Mouse (Mus musculus): Measurements from ENCODE around the gene H2afj.

DNA sequence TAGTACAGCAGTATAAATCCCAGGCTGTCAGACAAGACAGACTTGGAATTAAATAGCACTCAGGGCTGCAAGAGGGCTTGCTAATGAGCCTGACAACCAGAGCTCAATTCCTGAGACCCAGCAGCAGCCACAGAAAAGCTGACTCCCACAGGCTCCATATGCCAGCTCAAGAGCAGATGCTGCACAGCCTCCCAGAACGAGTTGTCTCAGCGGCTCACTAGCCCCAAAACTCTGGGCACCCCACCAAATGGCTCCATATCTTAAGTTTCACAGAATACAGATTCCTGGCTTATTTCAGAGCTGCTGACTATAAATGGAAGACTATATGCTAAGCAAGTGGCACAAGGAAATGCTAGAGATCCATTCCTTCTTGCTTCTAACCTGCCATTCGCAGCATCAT is 9.5 kb downstream of the H2afj start:
- TF ChIP-seq GATA1 (IDR thresholded peaks at IDR 0.05; ENCODE audit: low read length) (no peak), TAL1 (IDR thresholded peaks at IDR 0.05; ENCODE audit: low read length) (no peak)

All from erythroblast, embryonic 14.5 days (primary cell).